ENCODE assay signal across 8 mouse cellular contexts in genomic region chr19:6978639-6978974, GRCm38 (mm10). TPM values are rescaled to one million over a fixed set of nuclear protein-coding genes. Genes with fewer than 3 reads are reported as not detected.
DNase-seq lines count a peak whose midpoint lies in the region; ATAC-seq and TF ChIP-seq lines count a peak whose summit lies in the region.

No protein-coding gene starts in this region.

- WGBS in cerebellum, adult 2 months, result 33% methylated on average over 3 of the region's 3 CpGs
- whole genome bisulfite sequencing in neural tube, embryonic 11.5 days, result 66% methylated on average over 3 of the region's 3 CpGs
- 28% methylated on average over 3 of the region's 3 CpGs for WGBS in liver, embryonic 12.5 days (ENCODE audit: insufficient replicate concordance)
- 32% methylated on average over 3 of the region's 3 CpGs for WGBS in stomach, embryonic 16.5 days

- peaks cover 8% of the 10 kb centered on the region; the same call in 1 of the 2 replicates for H3K4me1 ChIP-seq in cerebellum, adult 2 months (ENCODE audit: control insufficient read depth, insufficient read depth, low read length)
- H3K4me1 ChIP-seq in neural tube, embryonic 11.5 days (ENCODE audit: control insufficient read depth, insufficient read depth, low read length), result peaks cover 25% of the 10 kb centered on the region
- H3K4me1 ChIP-seq in liver, embryonic 12.5 days, result peaks cover 74% of the 10 kb centered on the region
- H3K4me1 ChIP-seq in stomach, embryonic 16.5 days (ENCODE audit: control insufficient read depth, insufficient read depth, low read length), result peaks cover 43% of the 10 kb centered on the region

- H3K9me3 ChIP-seq in neural tube, embryonic 11.5 days (ENCODE audit: control insufficient read depth, low read length), result no peaks in the 10 kb centered on the region
- no peaks in the 10 kb centered on the region for H3K9me3 ChIP-seq in liver, embryonic 12.5 days (replicated peaks)
- no peaks in the 10 kb centered on the region for H3K9me3 ChIP-seq in stomach, embryonic 16.5 days (replicated peaks; ENCODE audit: control insufficient read depth, low read length)

- no peak for ATAC-seq in neural tube, embryonic 11.5 days (ENCODE audit: insufficient read depth, low FRiP score, low TSS enrichment)
- no peak for ATAC-seq in liver, embryonic 12.5 days
- no peak for ATAC-seq in stomach, embryonic 16.5 days (ENCODE audit: insufficient read depth, low FRiP score)

- H3K27ac ChIP-seq in cerebellum, adult 2 months (ENCODE audit: insufficient read depth, low read length), result no peak overlapping the region
- H3K27ac ChIP-seq in neural tube, embryonic 11.5 days (ENCODE audit: low read depth, low read length), result 0 out of 2 replicates have a peak overlapping the region, but pooled peaks have one; percentile 42
- peak overlapping the region; percentile 94 for H3K27ac ChIP-seq in liver, embryonic 12.5 days
- H3K27ac ChIP-seq in stomach, embryonic 16.5 days (ENCODE audit: low read length), result peak overlapping the region; percentile 84

- no peak for DNase-seq in cerebellum, adult 2 months
- no peak for DNase-seq in cerebellum, adult 18-20 months
- DNase-seq in neural tube, embryonic 11.5 days (ENCODE audit: low spot score), result no peak
- no peak for DNase-seq in neural tube, embryonic 10.5 days (ENCODE audit: extremely low spot score, low spot score)
- no peak for DNase-seq in left cerebral cortex, postnatal 14 days (ENCODE audit: low spot score in 2 of 2)
- DNase-seq in ovary, adult 18-20 months (ENCODE audit: low spot score), result no peak

- intact Hi-C loops in left cerebral cortex, postnatal 14 days (cut with DNase I), result loop anchor here (5.0 kb wide), 2 partner anchors 36 to 56 kb away; partner anchors contain the start of genes Bad, Esrra and Gpr137

- H3K27me3 ChIP-seq in cerebellum, adult 2 months (ENCODE audit: control insufficient read depth, insufficient read depth, low read length), result no peaks in the 10 kb centered on the region
- no peaks in the 10 kb centered on the region for H3K27me3 ChIP-seq in neural tube, embryonic 11.5 days (ENCODE audit: control insufficient read depth, insufficient read depth, low read length)
- H3K27me3 ChIP-seq in liver, embryonic 12.5 days (replicated peaks), result no peaks in the 10 kb centered on the region
- H3K27me3 ChIP-seq in stomach, embryonic 16.5 days (ENCODE audit: control insufficient read depth, insufficient read depth, low read length), result no peaks in the 10 kb centered on the region

- TF ChIP-seq POLR2A in cerebellum, adult 2 months (IDR thresholded peaks at IDR 0.05; ENCODE audit: borderline replicate concordance, insufficient read depth, low read length), result no peak

- H3K4me3 ChIP-seq in cerebellum, adult 2 months (replicated peaks; ENCODE audit: insufficient read depth, low read depth, low read length), result peak overlapping the region; percentile 20
- peak overlapping the region; percentile 67 for H3K4me3 ChIP-seq in neural tube, embryonic 11.5 days (ENCODE audit: low read depth, low read length)
- H3K4me3 ChIP-seq in liver, embryonic 12.5 days, result peak overlapping the region; percentile 82
- H3K4me3 ChIP-seq in stomach, embryonic 16.5 days (replicated peaks; ENCODE audit: low read length), result peak overlapping the region; percentile 68

- no peak overlapping the region for H3K9ac ChIP-seq in neural tube, embryonic 11.5 days (ENCODE audit: low read length)
- peak overlapping the region; percentile 89 for H3K9ac ChIP-seq in liver, embryonic 12.5 days
- H3K9ac ChIP-seq in stomach, embryonic 16.5 days (ENCODE audit: low read length), result peak overlapping the region; percentile 84

- peak overlapping the region; percentile 69 for H3K4me2 ChIP-seq in neural tube, embryonic 11.5 days (ENCODE audit: low read depth)
- peak overlapping the region; percentile 98 for H3K4me2 ChIP-seq in liver, embryonic 12.5 days
- peak overlapping the region; percentile 89 for H3K4me2 ChIP-seq in stomach, embryonic 16.5 days (ENCODE audit: low read depth, low read length)

- no peak for TF ChIP-seq CTCF in cerebellum, adult 2 months (IDR thresholded peaks at IDR 0.05; ENCODE audit: borderline replicate concordance, insufficient read depth, low read depth, low read length)

- peaks cover 10% of the 10 kb centered on the region for H3K36me3 ChIP-seq in neural tube, embryonic 11.5 days (ENCODE audit: control insufficient read depth, insufficient read depth, low read length)
- H3K36me3 ChIP-seq in liver, embryonic 12.5 days, result peaks cover 44% of the 10 kb centered on the region
- H3K36me3 ChIP-seq in stomach, embryonic 16.5 days (ENCODE audit: control insufficient read depth, insufficient read depth, low read length), result no peaks in the 10 kb centered on the region

RNA-seq across cellular contexts. Expression of gene Fkbp2, which starts 1.7 kb away (rescaled TPM):
- polyA plus RNA-seq in cerebellum, adult 2 months (2012; rRNA removed), result 214 and 257 TPM in 2 replicates
- 80.1 and 86.5 TPM in 2 replicates for polyA plus RNA-seq in neural tube, embryonic 11.5 days (2014; fragmentation: Nextera tagmentation; extraction: Ambion mirVana)
- polyA plus RNA-seq in liver, embryonic 12.5 days (2016; fragmentation: Nextera tagmentation; extraction: Ambion mirVana), result 91.7 and 92.0 TPM in 2 replicates
- 153 and 158 TPM in 2 replicates for polyA plus RNA-seq in stomach, embryonic 16.5 days (2015; fragmentation: Nextera tagmentation; extraction: Ambion mirVana)
- total RNA-seq in left cerebral cortex, postnatal 14 days (2021), result 10 to 100 TPM; 69.4 to 78.8 TPM

RNA-seq across cellular contexts. Expression of gene Plcb3, which starts 2.3 kb away (rescaled TPM):
- polyA plus RNA-seq in cerebellum, adult 2 months (2012; rRNA removed), result 53.2 and 57.6 TPM in 2 replicates
- 22.7 and 25.0 TPM in 2 replicates for polyA plus RNA-seq in neural tube, embryonic 11.5 days (2014; fragmentation: Nextera tagmentation; extraction: Ambion mirVana)
- polyA plus RNA-seq in liver, embryonic 12.5 days (2016; fragmentation: Nextera tagmentation; extraction: Ambion mirVana), result 13.6 and 14.4 TPM in 2 replicates
- polyA plus RNA-seq in stomach, embryonic 16.5 days (2015; fragmentation: Nextera tagmentation; extraction: Ambion mirVana), result 61.7 and 65.4 TPM in 2 replicates
- 10 to 100 TPM; 13.4 to 13.6 TPM for total RNA-seq in left cerebral cortex, postnatal 14 days (2021)

RNA-seq across cellular contexts. Expression of gene Ppp1r14b, which starts 3.8 kb away (rescaled TPM):
- 50.1 and 51.7 TPM in 2 replicates for polyA plus RNA-seq in cerebellum, adult 2 months (2012; rRNA removed)
- 290 and 313 TPM in 2 replicates for polyA plus RNA-seq in neural tube, embryonic 11.5 days (2014; fragmentation: Nextera tagmentation; extraction: Ambion mirVana)
- polyA plus RNA-seq in liver, embryonic 12.5 days (2016; fragmentation: Nextera tagmentation; extraction: Ambion mirVana), result 153 and 155 TPM in 2 replicates
- polyA plus RNA-seq in stomach, embryonic 16.5 days (2015; fragmentation: Nextera tagmentation; extraction: Ambion mirVana), result 53.7 and 70.6 TPM in 2 replicates
- 10 to 100 TPM; 55.4 to 71.5 TPM for total RNA-seq in left cerebral cortex, postnatal 14 days (2021)

RNA-seq across cellular contexts. Expression of gene Vegfb, which starts 8.8 kb away (rescaled TPM):
- 90.4 and 100.0 TPM in 2 replicates for polyA plus RNA-seq in cerebellum, adult 2 months (2012; rRNA removed)
- 27.8 and 29.4 TPM in 2 replicates for polyA plus RNA-seq in neural tube, embryonic 11.5 days (2014; fragmentation: Nextera tagmentation; extraction: Ambion mirVana)
- 23.2 and 23.3 TPM in 2 replicates for polyA plus RNA-seq in liver, embryonic 12.5 days (2016; fragmentation: Nextera tagmentation; extraction: Ambion mirVana)
- 19.0 and 19.7 TPM in 2 replicates for polyA plus RNA-seq in stomach, embryonic 16.5 days (2015; fragmentation: Nextera tagmentation; extraction: Ambion mirVana)
- total RNA-seq in left cerebral cortex, postnatal 14 days (2021), result 10 to 100 TPM; 64.3 to 75.4 TPM

RNA-seq across cellular contexts. Expression of gene Dnajc4, which starts 13.8 kb away (rescaled TPM):
- 63.6 and 66.4 TPM in 2 replicates for polyA plus RNA-seq in cerebellum, adult 2 months (2012; rRNA removed)
- 16.2 and 17.3 TPM in 2 replicates for polyA plus RNA-seq in neural tube, embryonic 11.5 days (2014; fragmentation: Nextera tagmentation; extraction: Ambion mirVana)
- polyA plus RNA-seq in liver, embryonic 12.5 days (2016; fragmentation: Nextera tagmentation; extraction: Ambion mirVana), result 12.1 and 12.7 TPM in 2 replicates
- polyA plus RNA-seq in stomach, embryonic 16.5 days (2015; fragmentation: Nextera tagmentation; extraction: Ambion mirVana), result 28.8 TPM in 2 replicates
- total RNA-seq in left cerebral cortex, postnatal 14 days (2021), result 10 to 100 TPM; 21.1 to 21.2 TPM

Comparison
In these comparisons a context has a peak if more than half of its experiments do, and no peak if none do; other contexts are left out.
1. H3K4me3 ChIP-seq: peak in every context shown above with its lines; median percentile 82 in liver, embryonic 12.5 days; 68 in stomach, embryonic 16.5 days; 67 in neural tube, embryonic 11.5 days; 20 in cerebellum, adult 2 months.